In genomic region chr16:30821191-30821910, GRCm38 (mm10) we compare ENCODE assay signal across 8 mouse cellular contexts.
DNase-seq lines count a peak whose midpoint lies in the region; ATAC-seq and TF ChIP-seq lines count a peak whose summit lies in the region.

No protein-coding gene starts in this region.

- H3K9me3 ChIP-seq in ES-Bruce4 (replicated peaks; ENCODE audit: control insufficient read depth, insufficient read depth, low read length, poor library complexity, severe bottlenecking) = peaks cover 8% of the 10 kb centered on the region
- H3K9me3 ChIP-seq in hindbrain, embryonic 15.5 days = no peaks in the 10 kb centered on the region
- H3K9me3 ChIP-seq in limb, embryonic 15.5 days = no peaks in the 10 kb centered on the region
- no peaks in the 10 kb centered on the region for H3K9me3 ChIP-seq in midbrain, postnatal 0 days (ENCODE audit: low read length)

- no peaks in the 10 kb centered on the region for H3K27me3 ChIP-seq in ES-Bruce4 (ENCODE audit: control insufficient read depth, insufficient read depth, low read length, poor library complexity, severe bottlenecking)
- no peaks in the 10 kb centered on the region for H3K27me3 ChIP-seq in hindbrain, embryonic 15.5 days
- no peaks in the 10 kb centered on the region for H3K27me3 ChIP-seq in limb, embryonic 15.5 days
- H3K27me3 ChIP-seq in midbrain, postnatal 0 days (ENCODE audit: insufficient read depth, low read length) = no peaks in the 10 kb centered on the region

- no peaks in the 10 kb centered on the region for H3K36me3 ChIP-seq in ES-Bruce4 (ENCODE audit: control insufficient read depth, insufficient read depth, low read length, poor library complexity, severe bottlenecking)
- H3K36me3 ChIP-seq in hindbrain, embryonic 15.5 days = no peaks in the 10 kb centered on the region
- H3K36me3 ChIP-seq in limb, embryonic 15.5 days = no peaks in the 10 kb centered on the region
- H3K36me3 ChIP-seq in midbrain, postnatal 0 days (ENCODE audit: insufficient read depth, low read length) = no peaks in the 10 kb centered on the region

- peak overlapping the region; percentile 74 for H3K27ac ChIP-seq in ES-Bruce4 (ENCODE audit: insufficient read depth, low read length)
- peak overlapping the region; percentile 43 for H3K27ac ChIP-seq in hindbrain, embryonic 15.5 days (replicated peaks)
- H3K27ac ChIP-seq in limb, embryonic 15.5 days = peak overlapping the region; percentile 72
- no peak overlapping the region for H3K27ac ChIP-seq in midbrain, postnatal 0 days (ENCODE audit: low read depth, low read length)

- H3K9ac ChIP-seq in ES-Bruce4 (ENCODE audit: low read depth, poor library complexity, severe bottlenecking) = no peak overlapping the region
- H3K9ac ChIP-seq in hindbrain, embryonic 15.5 days = no peak overlapping the region
- no peak overlapping the region for H3K9ac ChIP-seq in limb, embryonic 15.5 days
- H3K9ac ChIP-seq in midbrain, postnatal 0 days (replicated peaks; ENCODE audit: low read length, poor library complexity, severe bottlenecking) = no peak overlapping the region

- peak; percentile 98 for TF ChIP-seq EP300 in ES-Bruce4 (IDR thresholded peaks at IDR 0.05; ENCODE audit: insufficient read depth, low read depth, low read length)

- DNase-seq in adrenal gland, postnatal 14 days = peak; percentile 86
- DNase-seq in gastrocnemius, adult 8-10 months (ENCODE audit: low spot score in 2 of 2) = peak; percentile 43 to 57
- DNase-seq in midbrain, postnatal 0 days (ENCODE audit: low spot score) = peak; percentile 71
- DNase-seq in yolk sac, embryonic 10.5 days (ENCODE audit: low spot score) = peak; percentile 81
- no peak for DNase-seq in spleen, postnatal 10 days (ENCODE audit: low spot score in 2 of 2)

- ATAC-seq in hindbrain, embryonic 15.5 days (ENCODE audit: low FRiP score, low read depth) = peak; percentile 80; the same call in 1 of the 2 replicates
- ATAC-seq in limb, embryonic 15.5 days (ENCODE audit: insufficient number of reproducible peaks, low FRiP score, low TSS enrichment, low read depth) = no peak
- ATAC-seq in midbrain, postnatal 0 days (ENCODE audit: low FRiP score) = 0 out of 2 replicates have a peak, but pooled peaks have one; percentile 41

- peaks cover 7% of the 10 kb centered on the region for H3K4me1 ChIP-seq in ES-Bruce4 (ENCODE audit: control insufficient read depth, insufficient read depth, low read length)
- H3K4me1 ChIP-seq in hindbrain, embryonic 15.5 days (replicated peaks) = peaks cover 20% of the 10 kb centered on the region
- H3K4me1 ChIP-seq in limb, embryonic 15.5 days = peaks cover 20% of the 10 kb centered on the region
- peaks cover 9% of the 10 kb centered on the region for H3K4me1 ChIP-seq in midbrain, postnatal 0 days (ENCODE audit: insufficient read depth, low read length)

- WGBS in hindbrain, embryonic 15.5 days = 7% methylated on average over 17 of the region's 17 CpGs
- WGBS in limb, embryonic 15.5 days = 6% methylated on average over 17 of the region's 17 CpGs
- 10% methylated on average over 17 of the region's 17 CpGs for WGBS in midbrain, postnatal 0 days

- TF ChIP-seq CTCF in ES-Bruce4 (IDR thresholded peaks at IDR 0.05; ENCODE audit: low read depth, low read length) = no peak
- TF ChIP-seq CTCF in midbrain, postnatal 0 days (IDR thresholded peaks at IDR 0.05) = no peak

- 0 out of 2 replicates have a peak overlapping the region, but pooled peaks have one; percentile 7 for H3K4me3 ChIP-seq in ES-Bruce4 (ENCODE audit: low read depth, low read length)
- H3K4me3 ChIP-seq in hindbrain, embryonic 15.5 days = peak overlapping the region; percentile 11; the same call in 1 of the 2 replicates
- H3K4me3 ChIP-seq in limb, embryonic 15.5 days = peak overlapping the region; percentile 16
- no peak overlapping the region for H3K4me3 ChIP-seq in midbrain, postnatal 0 days (ENCODE audit: low read depth, low read length)

- peak overlapping the region; percentile 49 for H3K4me2 ChIP-seq in hindbrain, embryonic 15.5 days
- H3K4me2 ChIP-seq in limb, embryonic 15.5 days = peak overlapping the region; percentile 36
- peak overlapping the region; percentile 38 for H3K4me2 ChIP-seq in midbrain, postnatal 0 days (ENCODE audit: low read depth, low read length, poor library complexity, severe bottlenecking)

- TF ChIP-seq POLR2A in ES-Bruce4 (IDR thresholded peaks at IDR 0.05; ENCODE audit: insufficient read depth, low read length) = no peak

Comparison
In these comparisons a context has a peak if more than half of its experiments do, and no peak if none do; other contexts are left out.
1. DNase-seq: peak in adrenal gland, postnatal 14 days (single experiment), gastrocnemius, adult 8-10 months (2 of 2), midbrain, postnatal 0 days (single experiment) and yolk sac, embryonic 10.5 days (single experiment); none in spleen, postnatal 10 days (0 of 2).
2. Peak in every context shown above with its lines, with median percentiles within 50 percentile points of each other: H3K4me2 ChIP-seq.